Mouse (Mus musculus) heart, adult 2 months (tissue): ENCODE results near the gene Vmn1r189. TPM values are rescaled to one million over a fixed set of nuclear protein-coding genes. Genes with fewer than 3 reads are reported as not detected.

Experiments
- DNase-seq, 2 experiments: peaks; one replicate each; pipeline ENCODE4 v3.0.0; 2021
- H3K27ac ChIP-seq: fragments of 200-600 bp; 2 replicates; pipeline ENCODE4 v1.8.1; 2022
- H3K27me3 ChIP-seq: fragments of 200-500 bp; 2 replicates; pipeline ENCODE4 v1.6.1; 2012; ENCODE audit warnings: mild to moderate bottlenecking, low read length, inconsistent platforms, mixed read lengths; ENCODE audit not compliant: control insufficient read depth, insufficient read depth
- H3K36me3 ChIP-seq: fragments of 200-500 bp; 2 replicates; pipeline ENCODE4 v1.6.1; 2012; ENCODE audit warnings: low read length, inconsistent platforms; ENCODE audit not compliant: control insufficient read depth, insufficient read depth
- H3K4me1 ChIP-seq: fragments of 200-500 bp; 2 replicates; pipeline ENCODE4 v1.6.1; 2011; ENCODE audit warnings: low read length; ENCODE audit not compliant: control insufficient read depth, insufficient read depth
- H3K4me3 ChIP-seq: fragments of 200-600 bp; 2 replicates; pipeline ENCODE4 v1.8.1; 2022
- H3K79me2 ChIP-seq: fragments of 200-500 bp; replicated peaks from 2 replicates; pipeline ENCODE4 v1.6.1; 2012; ENCODE audit warnings: mild to moderate bottlenecking, inconsistent platforms, low read length, moderate library complexity, mixed read lengths; ENCODE audit not compliant: control insufficient read depth, insufficient read depth
- H3K9ac ChIP-seq: fragments of 200-500 bp; 2 replicates; pipeline ENCODE4 v1.6.1; 2012; ENCODE audit warnings: low read depth, mild to moderate bottlenecking, control low read depth, inconsistent platforms, low read length, mixed read lengths
- CTCF ChIP-seq: fragments of 200-600 bp; IDR thresholded peaks from 2 replicates; pipeline ENCODE4 v1.8.1; 2022; ENCODE audit warnings: antibody characterized with exemption, mild to moderate bottlenecking, moderate library complexity
- EP300 ChIP-seq: fragments of 200-500 bp; IDR thresholded peaks from 2 replicates; pipeline ENCODE4 v1.6.1; 2011; ENCODE audit warnings: low read depth, low read length, control low read depth; ENCODE audit not compliant: insufficient read depth
- POLR2A ChIP-seq: fragments of 200-500 bp; IDR thresholded peaks from 2 replicates; pipeline ENCODE4 v1.6.1; 2011; ENCODE audit warnings: mild to moderate bottlenecking, low read depth, low read length, control low read depth; ENCODE audit not compliant: insufficient read depth
- WGBS: fragments of 180-500 bp; shearing (Covaris S2); methylation state at CpG from one replicate; pipeline ENCODE4 v1.1.7; 2018; 5-methylcytosine and 5-hydroxymethylcytosine counted together
- intact Hi-C: fragments of 180-260 bp; cut with DNase I; formaldehyde crosslinking; loops from one replicate; pipeline ENCODE4 v1.15.1; 2025
- microRNA-seq, 2 experiments: library from miRNA; unstranded; fragments of <30 nt; microRNA quantifications; one replicate each; pipeline ENCODE4 v1.2.0; 2021
- polyA plus RNA-seq: library from polyadenylated mRNA; depleted of rRNA; stranded (reverse); fragments of >200 nt; gene quantifications from 2 replicates; pipeline ENCODE4 v1.2.3, GENCODE M21; 2012; rRNA removed
- total RNA-seq, 2 experiments: library from RNA; stranded (reverse); gene quantifications; 2 replicates each; pipeline ENCODE4 v1.2.3; 2021

The Vmn1r189 gene
- total and polyA plus RNA-seq, 3 experiments, result not detected

DNA sequence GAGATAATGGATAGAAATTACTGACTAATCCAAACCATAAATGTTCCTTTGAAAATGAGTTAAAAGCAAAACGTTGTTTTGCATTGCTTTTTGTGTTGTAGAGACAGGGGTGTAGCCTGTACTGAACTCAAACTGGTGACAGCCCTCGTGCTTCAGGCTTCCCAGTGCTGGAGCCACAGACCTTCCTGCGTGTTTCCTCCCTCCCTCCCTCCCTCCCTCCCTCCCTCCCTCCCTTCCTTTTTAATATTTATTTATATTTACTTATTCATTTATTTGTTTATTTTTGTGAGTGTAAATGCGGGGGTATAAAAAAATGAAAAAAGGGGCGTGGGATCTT is 54.1 kb downstream of the Vmn1r189 start:
- Histone ChIP-seq H3K27me3 (no peaks in the 10 kb centered on the region), H3K79me2 (no peaks in the 10 kb centered on the region), H3K4me1 (peaks cover 2% of the 10 kb centered on the region; the same call in 1 of the 2 replicates), H3K4me3 (peak overlapping the region; percentile 53), H3K36me3 (no peaks in the 10 kb centered on the region), H3K27ac (peak overlapping the region; percentile 57), H3K9ac (no peak overlapping the region)
- WGBS, result 14% methylated on average over 5 of the region's 5 CpGs
- TF ChIP-seq POLR2A (no peak), EP300 (no peak), CTCF (no peak)
- intact Hi-C loops, result no loop called here
- DNase-seq, result no peak

DNA sequence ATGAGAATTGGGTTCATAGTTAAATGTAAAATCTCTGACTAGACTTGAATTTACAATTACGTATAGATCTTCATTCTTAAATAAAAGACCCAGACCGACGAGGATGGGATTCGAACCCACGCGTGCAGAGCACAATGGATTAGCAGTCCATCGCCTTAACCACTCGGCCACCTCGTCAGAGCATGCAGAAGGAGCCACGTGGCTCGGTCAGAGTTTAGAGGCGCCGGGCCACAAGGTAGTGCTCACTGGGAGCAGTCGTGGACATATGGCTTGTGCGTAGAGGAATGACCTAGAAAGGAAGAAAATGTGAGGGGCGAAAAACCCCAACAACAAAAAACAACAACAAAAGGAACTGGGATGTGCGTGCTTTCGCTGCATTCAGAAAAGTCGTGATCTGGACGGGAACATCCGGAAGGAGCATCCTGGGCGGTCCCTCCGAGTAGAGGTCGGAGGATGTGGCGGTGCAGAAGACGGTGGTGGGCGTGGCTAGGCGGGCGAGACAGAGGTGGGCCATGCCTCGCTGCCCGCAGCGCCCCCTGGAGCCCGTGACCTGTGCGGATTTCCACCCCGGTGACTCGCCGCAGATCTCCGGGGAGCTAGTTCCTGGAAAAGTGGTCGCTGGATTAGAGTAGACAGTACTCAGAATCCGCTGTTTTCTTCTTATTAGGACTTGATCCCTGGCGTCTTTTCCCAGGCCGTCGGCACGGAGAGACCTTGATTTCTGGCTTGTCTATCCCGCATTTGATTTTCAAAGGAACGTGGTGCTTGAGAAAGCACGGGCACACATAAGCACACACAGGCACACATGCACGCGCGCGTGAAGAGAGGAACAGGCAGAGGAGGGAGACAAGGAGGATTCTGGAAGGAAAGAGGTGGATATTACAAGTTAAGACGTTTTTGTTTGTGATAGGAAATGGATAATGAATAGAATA is 54.8 kb downstream of the Vmn1r189 start:
- under 1% methylated on average over 52 of the region's 52 CpGs for WGBS
- Histone ChIP-seq H3K36me3 (no peaks in the 10 kb centered on the region), H3K4me1 (peaks cover 2% of the 10 kb centered on the region; the same call in 1 of the 2 replicates), H3K27ac (peak overlapping the region; percentile 57), H3K27me3 (no peaks in the 10 kb centered on the region), H3K79me2 (no peaks in the 10 kb centered on the region), H3K4me3 (peak overlapping the region; percentile 53), H3K9ac (peak overlapping the region; percentile 26)
- TF ChIP-seq CTCF (peak; percentile 81), POLR2A (peak; percentile 54; the same call in 1 of the 2 replicates), EP300 (peak; percentile 62; the same call in 1 of the 2 replicates)
- DNase-seq, result peak; percentile 90 to 92
- intact Hi-C loops, result no loop called here

Small RNA genes lying within 50 kb of the gene (microRNA-seq; reads per million reads assigned to microRNA genes)
- 0 reads per million in 2 experiments for gene Gm26300

Other genes starting within 250 kb of the Vmn1r189 start
- under 1 TPM; 0.70 to 0.73 TPM for gene Zfp184, start 160.7 kb downstream of the Vmn1r189 start, total RNA-seq
- gene Zfp184, start 160.7 kb downstream of the Vmn1r189 start, polyA plus RNA-seq, result 0.35 and 0.43 TPM in 2 replicates
- not detected for gene Pom121l2, start 124.6 kb downstream of the Vmn1r189 start, total RNA-seq
- 0.06 TPM in 2 replicates for gene Pom121l2, start 124.6 kb downstream of the Vmn1r189 start, polyA plus RNA-seq
- not detected for gene Prss16, start 96.1 kb downstream of the Vmn1r189 start, total RNA-seq
- gene Prss16, start 96.1 kb downstream of the Vmn1r189 start, polyA plus RNA-seq, result 0.23 TPM in 1 of 2 replicates, not detected in the other
- 1 to 10 TPM; 8.1 to 10.0 TPM for gene Hist1h2ah, start 70.3 kb downstream of the Vmn1r189 start, total RNA-seq
- 1.1 TPM in 1 of 2 replicates, not detected in the other for gene Hist1h2ah, start 70.3 kb downstream of the Vmn1r189 start, polyA plus RNA-seq
- gene Hist1h2bk, start 70.0 kb downstream of the Vmn1r189 start, total RNA-seq, result 10 to 100 TPM in 1 of 2 experiments, 1 to 10 TPM in 1; 7.3 to 10.0 TPM
- gene Hist1h2bk, start 70.0 kb downstream of the Vmn1r189 start, polyA plus RNA-seq, result not detected in 2 replicates
- 10 to 100 TPM; 11.9 to 18.1 TPM for gene Hist1h4i, start 64.5 kb downstream of the Vmn1r189 start, total RNA-seq
- 5.8 and 8.3 TPM in 2 replicates for gene Hist1h4i, start 64.5 kb downstream of the Vmn1r189 start, polyA plus RNA-seq
- gene Hist1h2ag, start 62.9 kb downstream of the Vmn1r189 start, total RNA-seq, result 1 to 10 TPM; 1.7 to 4.3 TPM
- not detected in 2 replicates for gene Hist1h2ag, start 62.9 kb downstream of the Vmn1r189 start, polyA plus RNA-seq
- gene Hist1h2bj, start 62.6 kb downstream of the Vmn1r189 start, total RNA-seq, result 1 to 10 TPM; 2.8 to 3.6 TPM
- gene Hist1h2bj, start 62.6 kb downstream of the Vmn1r189 start, polyA plus RNA-seq, result 0.59 TPM in 1 of 2 replicates, not detected in the other
- not detected for gene Vmn1r188, start 21.4 kb downstream of the Vmn1r189 start, total RNA-seq
- not detected in 2 replicates for gene Vmn1r188, start 21.4 kb downstream of the Vmn1r189 start, polyA plus RNA-seq
- not detected for gene Vmn1r191, start 78.1 kb upstream of the Vmn1r189 start, total RNA-seq
- not detected in 2 replicates for gene Vmn1r191, start 78.1 kb upstream of the Vmn1r189 start, polyA plus RNA-seq
- gene Vmn1r192, start 85.3 kb upstream of the Vmn1r189 start, total RNA-seq, result not detected
- gene Vmn1r192, start 85.3 kb upstream of the Vmn1r189 start, polyA plus RNA-seq, result not detected in 2 replicates
- not detected for gene Vmn1r193, start 117.3 kb upstream of the Vmn1r189 start, total RNA-seq
- gene Vmn1r193, start 117.3 kb upstream of the Vmn1r189 start, polyA plus RNA-seq, result not detected in 2 replicates
- gene Vmn1r194, start 138.4 kb upstream of the Vmn1r189 start, total RNA-seq, result not detected
- gene Vmn1r194, start 138.4 kb upstream of the Vmn1r189 start, polyA plus RNA-seq, result not detected in 2 replicates
- not detected for gene Vmn1r195, start 164.7 kb upstream of the Vmn1r189 start, total RNA-seq
- gene Vmn1r195, start 164.7 kb upstream of the Vmn1r189 start, polyA plus RNA-seq, result not detected in 2 replicates
- not detected for gene Vmn1r196, start 184.1 kb upstream of the Vmn1r189 start, total RNA-seq
- not detected in 2 replicates for gene Vmn1r196, start 184.1 kb upstream of the Vmn1r189 start, polyA plus RNA-seq
- gene Vmn1r197, start 218.8 kb upstream of the Vmn1r189 start, total RNA-seq, result not detected
- gene Vmn1r197, start 218.8 kb upstream of the Vmn1r189 start, polyA plus RNA-seq, result not detected in 2 replicates
- not detected for gene Vmn1r198, start 244.5 kb upstream of the Vmn1r189 start, total RNA-seq
- gene Vmn1r198, start 244.5 kb upstream of the Vmn1r189 start, polyA plus RNA-seq, result not detected in 2 replicates